Mouse (Mus musculus): Measurements from ENCODE around the gene Negr1.

DNA sequence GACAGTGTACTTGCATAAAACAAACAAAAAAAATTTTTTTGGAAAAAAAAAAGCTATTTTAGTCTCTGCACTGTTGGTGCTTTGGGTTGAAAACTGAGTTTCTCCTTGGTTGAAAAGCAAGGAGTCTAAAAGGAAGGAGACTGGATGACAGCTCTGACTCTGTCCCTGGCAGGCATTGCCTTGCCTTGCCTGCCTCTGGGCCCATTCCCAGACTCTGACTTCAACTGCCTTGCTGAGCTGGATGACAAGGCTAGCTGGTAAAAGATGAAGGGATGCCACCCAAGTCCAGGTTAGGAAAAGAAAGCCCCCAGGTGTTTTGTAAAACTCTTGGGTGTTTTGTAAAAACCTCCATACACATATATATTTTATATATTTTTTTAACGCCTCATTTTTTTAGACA, 712.5 kb downstream of the Negr1 start:
- no peak for TF ChIP-seq EP300 (IDR thresholded peaks at IDR 0.05; ENCODE audit: insufficient read depth, low read depth, low read length)
- TF ChIP-seq CTCF (IDR thresholded peaks at IDR 0.05; ENCODE audit: low read depth, low read length), result no peak

Measured in ES-Bruce4 (cell line).